Mouse (Mus musculus) testis, postnatal 10 days (tissue): Measurements from ENCODE around the gene Mob1b.
A peak's percentile ranks its signal among the peaks of the same experiment; 100 is the strongest.
"Not testable (repeated sequence)": the region's sequence is repeated elsewhere in the genome, so short reads cannot be mapped to it uniquely, and the experiment has no call there.

Experiments used
- DNase-seq: peaks from one replicate; pipeline ENCODE4 v3.0.0; 2021; ENCODE audit warnings: low spot score

Mob1b gene

DNA sequence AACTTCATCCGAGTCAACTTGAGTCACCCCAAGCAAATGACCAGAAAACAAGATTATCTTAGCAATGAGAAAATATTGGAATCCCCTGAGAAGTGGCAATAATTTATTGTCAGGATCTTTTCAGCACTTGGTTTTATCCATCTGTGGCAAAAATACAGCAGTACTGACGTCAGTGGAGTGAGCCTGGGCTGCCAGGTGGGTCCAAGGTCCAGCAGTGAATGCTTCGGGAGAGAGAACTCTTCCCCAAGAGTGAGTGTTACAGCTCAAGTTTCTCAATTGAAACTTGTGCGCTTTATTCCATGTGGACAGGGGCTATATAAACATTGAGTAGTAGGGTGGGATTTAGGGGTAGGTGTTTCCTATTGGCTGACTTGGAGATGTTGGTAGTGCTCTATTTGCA is 18.6 kb upstream of the Mob1b start:
- DNase-seq = no peak

DNA sequence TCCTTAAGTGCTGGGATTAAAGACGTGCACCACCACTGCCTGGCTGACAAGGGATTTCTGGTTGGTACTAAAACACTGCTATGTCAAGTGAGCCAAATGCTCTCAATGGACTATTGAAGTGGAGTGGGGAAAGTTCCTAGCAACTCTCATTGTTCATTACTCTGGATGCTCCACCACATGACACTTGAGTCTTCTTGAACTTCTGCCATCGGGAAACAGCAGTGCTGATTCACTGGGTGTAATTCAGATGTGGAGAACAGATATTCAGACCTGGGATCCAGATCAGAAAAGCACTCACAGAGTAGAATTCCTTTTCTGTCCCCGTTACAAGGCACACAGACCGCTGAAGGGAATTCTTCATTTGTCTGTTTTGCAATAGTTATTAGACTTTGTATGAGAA is 17.1 kb upstream of the Mob1b start:
- no peak for DNase-seq

DNA sequence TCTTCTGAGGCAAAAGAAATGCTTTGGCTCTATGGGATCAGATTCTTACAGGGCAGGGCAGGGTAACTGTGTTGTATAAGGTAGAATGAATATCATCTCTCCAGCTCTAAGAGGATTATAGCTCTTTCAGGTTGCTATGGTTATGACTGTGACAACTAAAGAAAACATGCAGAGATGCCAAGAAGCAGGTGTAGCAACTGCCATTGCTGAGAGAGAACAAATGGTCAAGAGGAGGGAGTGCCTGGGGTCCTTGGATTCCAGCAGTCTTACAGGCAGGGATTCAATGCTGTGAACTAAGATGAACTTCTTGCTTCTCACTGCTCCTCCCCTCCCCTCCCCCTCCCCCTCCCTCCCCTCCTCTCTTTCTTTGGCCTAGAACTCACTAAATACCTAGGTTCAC is 9.5 kb upstream of the Mob1b start:
- no peak for DNase-seq

DNA sequence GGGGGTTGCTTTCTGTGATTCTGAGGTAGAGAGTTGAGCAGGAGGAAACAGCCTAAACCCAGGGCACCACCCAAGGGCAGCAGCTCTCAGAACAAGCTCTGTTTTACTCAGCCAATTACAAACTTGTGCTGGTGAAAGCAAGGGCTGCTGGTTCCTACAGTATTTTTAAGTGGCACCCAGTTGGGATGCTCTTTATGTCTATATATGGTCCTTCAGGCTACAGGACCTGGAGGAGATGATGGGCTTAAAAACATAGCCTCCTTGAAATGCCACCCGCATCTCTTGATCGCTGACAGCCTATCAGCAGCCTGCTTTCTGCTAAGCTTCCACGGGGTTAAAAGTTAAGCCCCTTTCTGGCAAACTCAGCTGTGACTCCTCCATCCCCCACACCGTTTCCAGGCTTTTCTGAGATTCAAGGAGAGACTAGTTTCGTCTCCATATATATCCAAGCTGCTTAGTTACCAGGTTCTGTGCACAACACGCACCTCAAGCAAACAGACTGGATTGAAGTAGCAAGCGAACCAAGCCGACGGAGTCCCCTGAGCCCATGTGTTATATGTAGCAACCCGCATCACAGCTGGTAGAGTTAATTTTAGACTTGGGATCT is 8.9 kb upstream of the Mob1b start:
- DNase-seq = no peak

DNA sequence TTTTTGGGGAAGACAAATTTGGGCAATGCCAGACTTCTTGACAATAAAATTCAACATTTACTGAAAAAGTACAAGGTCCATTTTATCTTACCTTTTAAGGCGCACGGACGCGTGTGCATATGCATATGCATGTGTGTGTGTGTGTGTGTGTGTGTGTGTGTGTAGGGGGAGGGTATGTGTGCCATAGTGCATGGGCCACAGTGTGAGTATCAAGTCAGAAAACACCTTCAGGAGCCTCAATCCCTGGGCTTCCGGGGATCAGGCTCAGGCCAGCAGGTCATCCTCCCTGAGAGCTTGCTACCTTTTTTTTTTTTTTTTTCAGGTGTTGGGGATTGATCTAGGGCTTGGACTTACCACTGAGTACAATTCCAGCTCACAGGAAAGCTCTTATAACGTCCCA is 8.3 kb upstream of the Mob1b start:
- no peak for DNase-seq

DNA sequence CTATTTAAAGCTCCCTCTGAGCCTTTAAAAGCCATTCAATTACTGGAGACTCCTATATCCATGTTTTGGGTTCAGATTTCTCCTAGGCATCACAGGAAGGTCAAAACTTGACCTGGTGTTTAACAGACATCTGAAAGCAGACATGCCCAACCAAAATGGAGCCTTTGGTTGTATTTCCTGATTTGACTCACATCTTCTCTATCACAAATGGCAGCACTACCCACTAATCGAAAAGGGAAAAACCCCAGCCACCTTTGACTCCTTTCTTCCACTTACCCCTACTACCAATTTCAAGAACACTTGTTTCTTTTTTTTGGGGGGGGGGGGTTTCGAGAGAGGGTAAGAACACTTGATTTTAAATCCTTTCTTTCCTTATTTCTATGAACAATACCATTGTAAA is 3.7 kb upstream of the Mob1b start:
- DNase-seq = no peak

DNA sequence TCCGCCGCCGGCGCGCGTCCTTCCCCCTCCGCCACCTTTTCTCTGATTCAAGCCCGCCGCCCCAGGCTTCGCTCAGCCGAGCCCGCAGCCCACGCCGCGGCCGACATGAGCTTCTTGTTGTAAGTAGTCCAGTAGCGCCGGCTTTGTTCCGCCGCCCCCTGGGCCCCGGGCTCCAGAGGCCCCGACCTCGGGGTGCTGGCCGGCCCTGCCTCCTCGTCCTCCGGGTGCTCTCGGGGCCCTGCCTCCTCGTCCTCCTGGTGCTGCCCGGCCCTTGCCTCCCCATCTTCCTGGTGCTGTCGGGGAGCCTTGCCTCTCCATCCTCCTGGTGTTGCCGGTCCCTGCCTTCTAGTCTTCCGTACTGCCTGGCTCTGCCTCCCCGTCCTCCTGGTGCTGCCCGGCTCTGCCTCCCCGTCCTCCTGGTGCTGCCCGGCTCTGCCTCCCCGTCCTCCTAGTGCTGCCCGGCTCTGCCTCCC is 384 bp downstream of the Mob1b start:
- DNase-seq = no peak

DNA sequence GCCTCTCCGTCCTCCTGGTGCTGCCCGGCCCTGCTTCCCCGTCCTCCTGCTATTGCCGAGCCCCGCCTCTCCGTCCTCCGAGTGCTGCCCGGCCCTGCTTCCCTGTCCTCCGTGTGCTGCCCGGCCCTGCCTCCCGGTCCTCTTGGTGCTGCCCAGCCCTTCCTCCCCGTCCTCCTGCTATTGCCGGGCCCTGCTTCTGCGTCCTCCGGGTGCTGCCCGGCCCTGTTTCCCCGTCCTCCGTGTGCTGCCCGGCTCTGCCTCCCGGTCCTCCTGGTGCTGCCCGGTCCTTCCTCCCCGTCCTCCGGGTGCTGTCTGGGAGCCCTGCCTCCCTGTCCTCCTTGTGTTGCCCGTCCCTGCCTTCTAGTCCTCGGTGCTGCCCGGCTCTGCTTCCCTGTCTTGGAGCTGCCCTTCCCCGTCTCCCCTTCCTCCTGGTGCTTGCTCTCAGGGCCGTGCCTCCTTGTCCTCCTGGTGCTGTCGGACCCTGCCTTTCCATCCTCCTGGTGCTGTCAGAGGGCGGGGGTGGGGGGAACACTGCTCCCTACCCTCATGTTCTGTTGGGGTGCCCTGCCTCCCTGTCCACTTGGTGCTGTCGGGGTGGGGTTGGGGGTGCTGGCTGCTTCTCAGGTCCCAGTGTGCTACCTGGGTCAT is 1.0 kb downstream of the Mob1b start:
- DNase-seq = peak; percentile 55

DNA sequence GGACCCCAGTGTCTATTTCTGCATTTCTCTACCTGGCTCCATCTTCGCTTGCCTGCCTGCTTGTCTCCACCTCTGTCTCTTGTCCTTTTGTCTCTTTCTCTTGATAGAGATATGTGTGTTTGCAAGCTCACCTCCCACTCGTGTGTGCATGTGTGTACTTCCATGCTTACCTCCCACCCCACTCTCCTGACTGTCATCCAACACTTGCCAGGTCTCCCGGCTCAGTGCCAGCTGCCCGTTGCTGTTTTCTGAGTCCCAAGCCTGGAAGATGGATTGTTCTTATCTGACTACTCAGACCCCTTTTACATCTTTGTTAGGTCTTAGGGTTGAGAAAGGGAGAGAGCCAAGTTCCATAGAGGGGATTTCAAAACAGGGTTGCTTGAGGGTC is 1.6 kb downstream of the Mob1b start:
- peak; percentile 61 for DNase-seq

DNA sequence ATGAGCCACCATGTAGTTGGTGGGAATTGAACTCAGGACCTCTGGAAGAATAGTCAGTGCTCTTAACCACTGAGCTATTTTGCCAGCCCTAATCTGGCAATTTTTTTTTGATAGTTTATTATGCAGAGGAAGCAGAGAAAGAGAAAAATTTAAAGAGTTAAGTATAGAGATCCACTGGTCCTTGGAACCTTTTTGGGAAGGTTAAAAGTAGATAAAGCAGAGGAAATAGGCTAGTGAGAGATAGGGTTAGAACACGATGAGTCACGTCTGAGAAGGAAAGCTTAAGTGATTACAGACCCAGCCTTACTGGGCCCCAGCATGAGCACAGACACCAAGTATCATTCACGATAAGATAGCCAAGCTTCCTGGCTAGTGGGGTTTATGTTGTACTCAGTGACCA is 3.4 kb downstream of the Mob1b start:
- DNase-seq = no peak

DNA sequence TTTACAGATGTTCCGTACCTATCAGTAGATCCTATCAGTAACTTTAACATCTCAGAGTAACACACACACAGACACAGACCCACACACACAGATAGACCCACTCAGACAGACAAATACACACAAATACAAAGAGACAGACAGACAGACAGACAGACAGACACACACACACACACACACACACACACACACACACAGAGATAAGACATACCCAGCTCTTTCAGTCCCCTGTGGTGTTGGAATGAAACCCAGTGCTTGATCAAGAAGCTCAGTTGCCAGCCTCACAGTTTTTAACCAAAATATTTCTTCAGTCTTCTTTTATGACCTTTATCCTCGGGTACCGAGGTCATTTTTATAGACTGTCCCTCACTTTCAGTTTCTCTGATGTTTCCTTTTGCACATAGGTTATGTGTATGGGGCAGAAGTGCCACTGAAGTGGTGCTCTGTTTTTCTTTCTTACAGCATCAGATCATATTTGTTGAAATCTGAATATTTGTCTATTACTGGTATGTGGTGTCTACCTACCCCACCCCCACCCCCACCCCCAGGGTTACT is 7.0 kb downstream of the Mob1b start:
- DNase-seq = no peak

DNA sequence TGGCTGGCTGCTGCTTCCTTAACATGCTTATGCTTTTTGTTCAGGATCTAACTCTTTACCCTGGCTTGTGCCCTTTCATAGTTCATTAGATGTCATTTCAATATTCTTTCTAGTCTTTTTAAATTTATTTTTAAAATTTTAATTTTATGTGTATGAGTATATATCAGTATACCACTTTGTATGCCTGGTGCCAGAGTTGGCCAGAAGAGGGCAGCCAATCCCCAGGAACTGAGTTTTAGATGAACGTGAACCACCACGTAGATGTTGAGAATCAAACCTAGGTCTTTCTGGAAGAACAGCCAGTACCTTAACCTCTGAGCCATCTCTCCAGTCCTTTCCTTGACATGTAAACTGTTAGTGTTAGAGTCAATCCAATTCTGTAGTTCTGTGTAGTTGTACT is 14.1 kb downstream of the Mob1b start:
- DNase-seq = no peak

DNA sequence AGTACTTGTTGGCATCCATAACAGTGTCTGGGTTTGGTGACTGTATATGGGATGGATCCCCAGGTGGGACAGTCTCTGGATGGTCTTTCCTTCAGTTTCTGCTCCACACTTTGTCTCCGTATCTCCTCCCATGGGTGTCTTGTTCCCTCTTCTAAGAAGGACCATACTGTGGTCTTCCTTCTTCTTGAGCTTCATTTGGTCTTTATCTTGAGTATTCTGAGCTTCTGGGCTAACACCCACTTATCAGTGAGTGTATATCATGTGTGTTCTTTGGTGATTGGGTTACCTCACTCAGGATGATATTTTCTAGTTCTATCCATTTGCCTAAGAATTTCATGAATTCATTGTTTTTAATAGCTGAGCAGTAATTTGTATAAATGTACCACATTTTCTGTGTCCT is 20.4 kb downstream of the Mob1b start:
- DNase-seq = not testable (repeated sequence)

DNA sequence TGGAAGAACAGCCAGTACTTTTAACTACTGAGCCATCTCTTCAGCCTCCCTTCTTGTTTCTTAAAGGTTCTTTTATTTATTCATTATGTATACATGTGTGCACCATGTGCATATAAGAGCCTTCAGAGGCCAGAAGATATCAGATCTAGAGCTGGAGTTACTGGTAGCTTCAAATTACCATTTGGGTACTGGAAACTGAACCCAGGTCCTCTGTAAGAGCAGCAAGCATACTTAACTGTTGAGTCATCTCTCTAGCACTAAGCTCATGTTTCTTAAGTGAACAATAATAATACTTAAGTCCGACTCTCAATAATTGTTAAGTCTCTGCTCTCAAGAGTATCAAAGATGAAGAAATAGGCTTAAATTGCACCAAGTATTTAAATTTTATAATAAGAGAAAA is 27.1 kb downstream of the Mob1b start:
- DNase-seq = no peak

DNA sequence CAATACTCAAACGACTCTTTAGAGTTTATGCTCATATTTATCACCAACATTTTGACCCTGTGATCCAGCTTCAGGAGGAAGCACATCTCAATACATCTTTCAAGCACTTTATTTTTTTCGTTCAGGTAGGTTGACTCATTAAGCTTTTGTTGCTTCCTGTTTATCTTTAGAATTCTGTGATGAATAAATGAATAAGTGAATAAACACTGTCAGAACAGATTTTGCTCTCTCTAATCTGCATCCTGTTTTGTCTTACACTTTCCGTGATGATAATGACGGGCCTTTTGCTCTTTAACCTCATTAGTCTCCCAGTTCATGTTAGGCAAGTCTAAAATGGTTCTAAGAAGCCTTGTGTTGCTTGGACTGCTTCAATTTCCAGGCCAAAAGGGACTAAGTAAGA is 32.5 kb downstream of the Mob1b start:
- DNase-seq = no peak

DNA sequence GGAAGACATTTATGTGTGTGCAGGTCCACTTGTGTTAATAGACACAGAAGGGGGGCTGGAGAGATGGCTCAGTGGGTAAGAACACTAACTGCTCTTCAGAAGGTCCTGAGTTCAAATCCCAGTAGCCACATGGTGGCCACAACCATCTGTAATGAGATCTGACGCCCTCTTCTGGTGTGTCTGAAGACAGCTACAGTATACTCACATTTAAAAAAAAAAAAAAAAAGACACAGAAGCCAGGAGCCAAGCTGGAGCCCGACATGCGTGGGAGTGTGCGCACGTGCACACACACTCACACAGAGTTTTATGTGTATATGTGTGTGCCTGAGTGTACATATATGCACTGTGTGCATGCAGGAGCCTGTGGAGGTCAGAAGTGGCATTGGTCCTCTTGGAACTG is 42.0 kb downstream of the Mob1b start:
- no peak for DNase-seq

DNA sequence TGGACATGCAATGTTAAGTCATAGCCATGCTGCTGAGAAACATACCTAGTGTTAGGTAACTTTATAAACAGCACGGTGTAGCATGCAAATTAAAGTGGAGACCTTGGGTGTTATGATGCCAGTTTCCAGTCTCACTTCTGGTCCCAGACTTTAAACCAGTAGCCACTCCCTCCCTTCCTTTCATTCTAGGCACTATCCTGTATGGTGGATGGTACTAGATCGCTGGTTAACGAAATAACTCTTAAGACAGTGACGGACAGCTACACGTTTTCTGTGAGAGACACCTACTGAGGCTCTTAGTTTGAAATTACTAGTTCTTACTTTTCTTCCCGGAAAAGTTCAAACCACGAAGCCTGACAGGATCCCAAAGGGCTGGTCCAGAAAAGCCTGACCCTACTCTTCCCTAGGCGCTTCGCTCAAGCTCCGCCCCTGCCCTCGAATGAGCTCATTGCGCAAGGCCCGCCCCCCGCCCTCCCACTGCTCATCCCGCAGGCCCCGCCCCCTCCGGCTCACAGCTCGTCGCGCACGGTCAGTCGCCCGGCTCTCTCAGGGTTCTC is 43.9 kb downstream of the Mob1b start:
- DNase-seq = peak; percentile 100

DNA sequence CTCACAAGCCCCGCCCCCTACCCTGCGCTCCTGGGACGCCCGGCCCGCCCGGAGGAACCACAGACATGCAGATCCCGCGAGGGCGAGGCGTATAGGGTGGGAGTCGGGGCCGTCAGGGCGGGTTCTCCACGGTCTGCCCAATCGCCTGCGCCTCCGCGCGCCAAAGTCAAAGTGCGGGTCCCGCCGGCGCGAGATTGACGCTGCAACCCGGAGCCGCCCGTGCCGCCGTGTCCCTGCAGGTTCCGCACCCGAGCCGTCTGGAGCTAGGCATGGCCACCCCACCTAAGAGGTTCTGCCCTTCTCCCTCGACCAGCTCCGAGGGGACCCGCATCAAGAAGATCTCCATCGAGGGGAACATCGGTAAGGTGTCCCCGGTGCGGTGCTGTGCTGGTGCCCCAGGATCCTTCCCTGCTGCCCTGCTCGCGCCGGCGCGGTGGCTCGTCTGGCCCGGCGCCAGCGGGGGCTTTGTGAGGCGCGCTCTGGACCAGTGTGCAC is 44.4 kb downstream of the Mob1b start, which contains the start of gene Dck:
TSS of gene Dck (plus strand) at position 10 of the 495 bp plus-strand sequence.
- no peak for DNase-seq

DNA sequence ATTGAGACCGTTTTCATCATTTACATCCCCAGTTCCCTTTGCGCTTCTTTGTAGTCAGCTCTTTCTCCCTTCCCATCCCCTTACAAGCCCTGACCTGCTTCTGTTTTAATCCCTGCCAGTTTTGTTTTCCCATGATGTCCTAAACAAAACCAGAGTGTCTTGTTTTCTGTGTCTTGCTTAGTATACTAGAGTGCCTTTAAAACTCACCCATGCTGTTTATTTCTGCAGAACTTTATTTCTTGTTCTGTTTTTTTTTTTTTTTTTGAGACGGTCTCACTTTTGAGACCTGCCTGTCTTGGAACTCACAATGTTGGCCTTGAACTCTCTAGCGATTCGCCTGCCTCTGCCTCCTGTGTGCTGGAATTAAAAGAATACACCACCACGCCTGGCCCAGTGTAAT is 44.9 kb downstream of the Mob1b start:
- no peak for DNase-seq

DNA sequence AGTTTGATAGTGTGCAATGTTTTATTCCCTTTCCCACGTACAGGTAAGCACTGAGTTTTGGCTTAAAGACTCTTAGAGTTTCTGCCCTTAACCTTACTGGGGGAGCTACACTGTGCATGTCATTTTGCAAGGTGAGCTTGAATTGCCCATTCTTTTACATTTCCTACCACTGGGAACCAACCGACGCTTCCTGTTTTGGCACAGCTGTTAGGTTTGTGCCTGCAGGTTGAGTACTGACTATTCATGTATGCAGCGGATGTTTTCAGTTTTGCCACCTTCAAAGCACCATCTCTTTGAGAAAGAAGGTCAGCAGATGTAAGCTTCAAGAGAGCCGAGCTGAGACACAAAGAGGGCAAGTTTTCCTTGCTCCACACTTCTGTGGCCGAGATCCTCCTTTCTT is 45.5 kb downstream of the Mob1b start:
- no peak for DNase-seq

DNA sequence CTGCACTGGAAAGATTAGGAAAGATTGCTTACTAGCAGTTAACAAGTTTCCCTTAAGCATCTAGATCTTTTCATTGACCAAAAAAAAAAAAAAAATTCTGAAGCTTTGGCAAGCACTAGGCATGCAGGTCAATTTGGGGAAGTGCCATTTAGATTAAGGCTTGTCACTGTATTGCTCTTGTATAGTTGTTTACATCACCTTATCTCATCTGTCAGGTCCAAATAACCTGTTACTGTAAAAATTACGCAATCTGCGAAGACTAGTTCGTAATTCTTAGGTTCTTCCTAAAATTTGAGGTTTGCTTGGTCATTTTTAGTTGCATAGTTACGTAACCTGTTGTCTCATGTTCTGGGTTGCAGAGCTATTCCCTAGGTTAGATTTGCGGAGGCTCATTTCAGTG is 46.2 kb downstream of the Mob1b start:
- DNase-seq = no peak

DNA sequence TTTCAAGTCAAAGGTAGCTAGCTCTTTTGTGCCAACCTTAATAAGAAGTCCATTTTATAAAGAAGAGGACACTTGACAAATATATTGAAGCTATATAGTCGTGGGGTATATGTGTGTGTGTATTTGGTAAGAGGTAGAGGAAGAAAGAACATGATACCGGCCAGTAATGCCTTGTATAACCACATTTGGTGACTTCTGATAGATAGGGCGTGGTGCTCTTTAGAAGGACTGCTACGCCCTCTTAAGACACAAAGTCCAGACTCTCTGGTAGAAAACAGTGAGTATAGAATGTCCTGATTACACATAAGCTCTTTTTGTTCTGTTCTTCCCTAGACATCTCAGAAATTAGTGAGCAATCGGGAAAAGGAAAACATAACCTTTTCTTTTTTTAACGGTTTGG is 47.5 kb downstream of the Mob1b start:
- no peak for DNase-seq

DNA sequence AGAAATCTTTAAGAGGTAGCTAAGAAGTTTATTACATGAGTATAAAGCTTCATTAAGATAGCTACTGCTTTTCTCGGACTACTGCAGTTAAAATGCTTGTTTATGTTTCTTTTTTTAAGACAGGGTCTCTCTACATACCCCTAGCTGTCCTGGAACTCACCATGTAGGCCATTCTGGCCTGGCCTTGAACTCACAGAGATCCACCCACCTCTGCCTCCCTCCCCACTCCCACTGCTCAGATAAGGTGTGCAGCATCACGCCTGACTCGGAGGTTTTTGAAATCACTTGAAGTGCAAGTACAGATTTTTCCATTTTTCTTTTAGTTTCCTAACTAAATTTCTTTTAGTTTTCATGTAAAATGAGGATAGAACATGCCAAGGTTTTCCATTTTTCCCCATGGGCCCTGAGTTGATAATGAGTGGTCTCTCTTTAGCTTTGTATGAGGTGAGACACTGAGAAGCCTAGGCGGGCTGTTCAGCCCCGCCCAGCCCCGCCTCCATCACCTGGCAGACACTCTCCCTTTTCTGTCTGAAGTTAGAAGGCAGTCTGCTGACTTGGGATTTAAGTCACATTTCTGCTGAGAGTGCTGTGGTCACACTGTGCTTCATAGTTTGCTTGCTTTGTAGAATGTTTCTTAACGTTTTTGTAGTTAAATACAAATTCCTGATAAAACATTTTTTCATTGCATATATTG is 61.6 kb downstream of the Mob1b start:
- DNase-seq = no peak
